Mouse (Mus musculus) frontal cortex, adult (tissue): ENCODE data around the gene Tas2r143.

Experiments
- ATAC-seq: cut with Nextera tagmentation; 2 replicates; pipeline ENCODE4 v1.9.2; 2017; ENCODE audit warnings: mild to moderate bottlenecking, moderate library complexity, mixed read lengths; ENCODE audit not compliant: low TSS enrichment

Gene Tas2r143

DNA sequence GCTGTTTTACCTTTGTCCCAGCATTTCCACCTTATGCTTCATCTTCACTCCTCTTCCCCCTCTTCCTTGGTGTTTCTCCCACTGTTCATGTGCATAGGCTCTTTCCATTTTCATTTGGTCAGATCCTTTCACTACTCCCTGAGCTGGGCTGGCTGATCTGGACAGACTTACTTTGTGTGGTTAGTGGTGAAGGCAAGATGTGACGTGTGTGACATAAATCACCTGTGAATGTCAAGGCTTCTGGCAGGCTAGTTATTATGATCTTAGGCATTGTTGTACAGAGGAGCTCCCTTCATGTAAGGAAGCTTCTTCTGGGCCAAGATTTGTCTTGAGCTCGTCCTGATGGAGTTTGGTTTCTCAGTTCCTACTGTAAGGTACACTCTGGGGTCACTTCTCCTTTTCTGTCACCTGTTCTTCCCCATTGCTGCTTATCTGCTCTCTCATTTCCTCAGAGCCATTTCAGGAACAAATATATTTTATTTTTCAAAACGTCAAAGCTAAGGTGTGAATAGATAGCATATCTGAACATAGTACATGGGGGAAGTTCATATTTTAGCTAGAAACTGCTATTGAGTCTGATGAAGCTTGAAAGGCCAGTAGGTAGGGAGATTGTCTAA, 2.9 kb upstream of the Tas2r143 start:
- ATAC-seq = no peak

DNA sequence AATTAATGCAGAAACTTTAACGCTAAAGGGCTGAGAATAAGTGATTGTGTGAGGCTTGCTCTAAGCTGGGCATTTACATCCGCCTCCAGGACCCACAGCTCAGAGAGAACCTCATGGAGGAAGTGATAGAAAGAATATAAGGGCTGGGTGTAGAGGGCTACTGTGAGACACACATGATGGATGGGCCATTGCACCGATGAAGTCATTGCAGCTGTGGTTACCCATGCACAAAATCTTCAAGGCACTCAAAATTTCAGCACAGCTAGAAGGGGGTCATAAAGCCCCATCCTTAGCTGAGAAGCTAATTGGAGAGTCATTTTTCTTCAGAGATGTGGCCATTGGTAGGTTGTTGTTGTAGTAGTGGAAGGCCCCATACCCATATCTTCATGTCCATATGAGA, 1.8 kb upstream of the Tas2r143 start:
- ATAC-seq = no peak

DNA sequence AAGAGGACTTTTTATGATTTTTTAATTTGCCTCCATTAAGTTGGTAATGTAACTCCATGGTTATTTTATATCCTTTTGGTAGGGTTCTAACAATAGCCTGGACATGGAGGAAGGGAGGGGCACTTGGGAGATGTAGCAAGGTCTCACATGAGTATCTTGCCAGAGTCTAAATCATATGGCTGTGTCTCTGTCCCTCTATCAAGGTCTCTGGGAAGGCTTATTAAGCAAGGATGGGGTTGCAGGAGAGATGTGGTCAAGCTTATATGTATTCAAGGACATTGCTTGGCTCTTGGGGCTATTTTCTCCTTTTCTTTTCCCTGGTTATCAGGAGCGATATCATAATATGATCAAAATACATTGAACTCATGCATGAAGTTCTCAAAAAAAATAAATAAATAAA, 1.0 kb upstream of the Tas2r143 start:
- no peak for ATAC-seq

DNA sequence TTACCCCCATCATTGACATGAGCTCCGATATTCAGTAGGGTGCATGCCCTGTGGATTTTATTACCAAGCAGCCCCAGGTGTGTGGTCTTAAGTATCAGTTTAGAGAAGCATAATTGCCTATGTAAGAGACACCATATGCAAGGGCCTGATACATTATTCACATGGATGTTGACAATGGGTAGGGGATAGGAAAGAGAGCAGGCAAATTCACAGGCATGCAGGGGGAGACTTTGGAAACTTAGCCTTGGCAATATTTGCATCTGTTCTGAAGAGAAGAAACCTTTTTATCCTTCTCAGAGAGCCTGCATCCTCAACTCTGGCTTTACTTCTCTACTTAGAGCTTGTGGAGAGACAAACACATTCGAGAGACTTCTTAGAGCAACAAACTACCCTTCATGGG, 5.1 kb downstream of the Tas2r143 start, which contains the start of gene Tas2r135:
Gene Tas2r135 (plus strand): TSS at position 301 of the 400 bp plus-strand sequence.
- no peak for ATAC-seq

DNA sequence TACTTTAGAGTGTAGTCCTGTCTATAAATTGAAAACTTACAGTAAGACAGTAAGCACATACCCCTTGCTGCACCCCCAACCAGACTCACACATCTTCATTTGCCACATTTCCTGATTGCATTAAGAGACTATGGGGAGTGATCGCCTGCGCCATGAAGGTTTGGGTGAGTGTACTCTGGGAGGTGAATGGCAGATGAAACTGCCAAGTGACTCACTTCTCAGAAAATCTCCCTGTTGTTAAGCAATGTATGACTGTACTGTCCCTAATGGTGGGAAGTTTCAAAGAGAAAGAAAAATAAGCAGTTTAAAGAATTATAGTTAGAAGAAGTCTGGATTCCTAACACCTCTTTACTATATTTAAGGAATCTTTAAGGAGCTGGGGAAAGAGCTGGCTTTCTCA, 19.4 kb downstream of the Tas2r143 start:
- peak; percentile 93 for ATAC-seq

DNA sequence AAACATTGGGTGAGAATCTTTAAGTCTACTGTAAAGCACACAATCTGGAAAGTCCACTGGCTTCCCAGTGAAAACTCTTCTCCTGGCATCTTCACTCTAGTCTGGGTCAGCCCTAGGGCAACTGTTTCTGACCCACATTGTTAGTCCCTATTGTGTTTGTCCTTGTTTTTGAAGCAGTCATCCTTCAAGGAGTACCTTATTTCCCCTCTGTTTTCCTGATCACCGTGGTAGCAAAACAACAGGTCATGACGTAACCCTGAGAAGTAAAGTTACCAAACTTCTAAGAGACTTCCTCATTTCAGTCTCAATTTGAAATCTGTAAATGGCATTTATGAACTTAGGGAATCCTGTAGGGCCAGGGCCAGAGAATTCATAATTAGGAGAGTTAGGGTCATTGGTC, 21.4 kb downstream of the Tas2r143 start:
- no peak for ATAC-seq

DNA sequence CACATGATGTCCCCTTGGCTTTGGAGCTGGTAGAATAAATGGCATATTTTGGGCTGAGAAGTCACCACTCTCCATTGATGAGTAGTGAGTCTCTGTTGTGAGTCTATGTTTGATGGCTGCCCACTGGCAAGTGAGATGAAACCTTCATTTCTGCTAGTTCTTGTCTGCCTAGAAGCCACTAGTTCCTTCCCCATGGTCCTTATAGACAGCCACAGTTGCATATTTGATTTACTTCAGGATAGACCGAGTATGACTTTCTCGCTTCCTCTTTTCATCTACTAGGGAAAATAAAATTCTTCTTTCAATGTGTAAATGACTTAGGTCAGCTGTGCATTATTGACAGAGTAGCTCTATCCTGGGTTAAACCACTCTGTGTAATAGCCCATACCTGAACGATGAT, 24.4 kb downstream of the Tas2r143 start:
- ATAC-seq = no peak

DNA sequence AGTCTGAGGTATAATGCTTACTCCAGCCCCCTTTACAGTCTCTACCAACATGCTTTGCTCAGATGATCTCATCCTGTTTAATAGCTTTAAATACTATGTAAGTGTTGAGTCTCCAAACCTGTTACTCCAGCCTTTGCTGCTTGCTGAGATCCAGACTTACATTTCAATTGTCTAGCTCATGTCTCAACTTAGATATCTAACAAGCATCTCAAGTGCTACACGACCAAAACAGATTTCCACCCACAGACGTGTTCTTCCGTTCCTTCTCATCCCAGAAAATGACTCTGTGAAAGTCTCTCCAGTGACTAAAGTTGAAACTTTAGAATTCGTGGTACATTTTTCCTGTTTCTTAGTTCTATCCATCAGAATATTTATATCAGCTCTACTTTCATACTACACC, 26.3 kb downstream of the Tas2r143 start:
- peak; percentile 96 for ATAC-seq

DNA sequence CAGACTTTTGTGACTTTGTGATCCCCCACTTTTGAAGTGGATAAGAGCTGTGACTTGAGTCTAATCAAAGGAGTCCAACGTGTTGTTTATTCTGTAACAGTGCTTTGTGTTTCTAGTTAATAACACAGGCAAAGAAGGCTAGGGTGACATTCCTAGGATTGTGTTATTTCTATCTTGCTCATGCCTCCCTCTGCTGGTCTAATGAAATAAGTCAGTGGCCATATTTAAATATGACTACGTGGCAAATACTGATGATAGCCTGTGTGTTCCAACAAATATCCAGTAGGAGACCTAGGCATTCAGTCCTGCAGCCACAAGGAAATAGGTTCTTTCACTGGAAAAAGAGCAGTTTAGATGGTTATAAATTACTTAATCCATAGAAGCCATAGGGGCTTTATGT, 33.5 kb downstream of the Tas2r143 start:
- no peak for ATAC-seq

DNA sequence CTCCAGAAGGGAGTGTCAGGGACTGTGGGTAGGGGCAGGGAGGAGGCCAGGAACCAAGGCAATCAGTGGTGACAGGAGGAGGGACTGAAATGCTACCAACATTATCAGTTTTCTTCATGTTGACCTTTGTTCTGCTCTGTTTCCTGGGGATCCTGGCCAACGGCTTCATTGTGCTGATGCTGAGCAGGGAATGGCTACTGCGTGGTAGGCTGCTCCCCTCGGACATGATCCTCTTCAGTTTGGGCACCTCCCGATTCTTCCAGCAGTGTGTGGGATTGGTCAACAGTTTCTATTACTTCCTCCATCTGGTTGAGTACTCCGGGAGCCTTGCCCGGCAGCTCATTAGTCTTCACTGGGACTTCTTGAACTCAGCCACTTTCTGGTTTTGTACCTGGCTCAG, 34.4 kb downstream of the Tas2r143 start, which contains the start of gene Tas2r126:
Gene Tas2r126 (plus strand): TSS at position 90 of the 400 bp plus-strand sequence.
- ATAC-seq = no peak

DNA sequence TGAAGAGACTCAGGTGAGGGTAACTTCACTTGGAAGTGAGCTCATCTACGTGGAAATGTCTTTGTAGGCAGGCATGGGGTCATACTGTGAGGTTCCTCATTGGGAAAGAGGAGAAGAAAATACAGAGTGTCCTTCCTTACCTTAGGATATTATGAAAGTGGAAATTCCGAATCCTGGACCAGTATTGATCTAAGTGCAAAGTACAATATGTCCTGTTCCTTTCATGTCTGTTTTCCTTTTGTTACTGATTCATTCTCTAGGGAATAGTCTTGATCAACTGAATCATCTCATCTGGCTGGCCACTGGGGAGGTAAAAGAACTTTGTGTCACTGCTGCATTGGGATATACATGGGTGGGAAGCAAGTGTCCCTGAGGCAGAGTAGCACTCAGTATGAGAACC, 35.5 kb downstream of the Tas2r143 start:
- no peak for ATAC-seq

DNA sequence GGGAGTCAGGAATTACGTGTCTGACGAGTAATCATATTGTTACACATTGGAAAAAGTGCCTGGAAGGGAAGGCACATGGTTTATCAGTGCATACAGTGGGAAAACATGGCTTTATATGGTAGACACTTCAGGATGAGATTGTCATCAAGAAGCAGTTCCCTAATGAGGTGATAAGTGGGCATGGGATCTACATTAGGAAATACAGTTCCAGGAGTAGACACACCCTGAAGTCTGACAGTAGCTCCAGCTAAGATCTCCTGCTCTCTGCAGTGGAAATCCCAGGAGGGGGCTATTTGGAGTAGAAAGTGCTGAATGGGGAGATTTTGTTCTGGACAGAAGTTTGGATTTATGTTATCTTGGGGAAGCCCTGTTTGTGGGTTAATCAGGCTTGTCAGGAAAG, 41.4 kb downstream of the Tas2r143 start:
- no peak for ATAC-seq

DNA sequence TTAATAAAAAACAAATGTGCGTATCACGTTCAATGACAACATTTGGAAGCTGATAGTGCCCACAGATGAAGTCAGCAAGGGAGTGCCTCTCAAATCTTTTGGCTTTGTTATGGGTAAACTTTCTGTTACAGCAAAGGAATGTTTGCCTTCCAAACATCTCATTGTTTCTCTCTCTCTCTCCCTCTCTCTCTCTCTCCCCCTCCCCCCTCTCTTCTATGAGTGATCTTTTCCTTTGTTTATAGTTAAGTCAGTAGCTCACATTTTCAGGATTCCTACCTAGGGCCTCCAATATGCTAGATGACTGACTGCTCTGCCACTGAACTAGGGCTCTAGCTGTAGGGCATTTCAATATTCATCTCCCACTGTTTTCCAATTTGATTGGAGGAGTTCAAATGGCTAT, 44.5 kb downstream of the Tas2r143 start:
- ATAC-seq = no peak

DNA sequence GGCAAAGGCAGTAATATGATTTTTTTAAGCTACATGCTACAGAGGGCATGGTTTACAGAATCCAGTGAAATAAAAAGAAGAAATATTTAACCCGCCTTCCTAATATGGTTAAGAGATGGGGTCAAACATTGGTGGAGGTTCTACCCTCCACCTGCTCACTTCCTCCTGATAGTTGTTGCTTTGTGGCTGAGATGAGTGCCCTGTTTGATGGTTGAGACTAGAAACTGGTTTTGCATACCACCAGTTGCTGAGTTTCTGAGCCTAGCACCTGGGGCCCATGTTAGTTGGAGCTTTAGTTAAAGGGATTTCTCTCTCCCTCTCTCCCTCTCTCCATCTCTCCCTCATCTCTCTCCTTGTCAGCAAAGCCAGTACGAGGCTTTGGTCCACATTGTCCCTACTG, 47.3 kb downstream of the Tas2r143 start:
- ATAC-seq = no peak
